Mouse (Mus musculus) liver, embryonic 11.5 days (tissue): ENCODE data around the gene Ngly1. TPM values are rescaled to one million over a fixed set of nuclear protein-coding genes. Genes with fewer than 3 reads are reported as not detected.

Experiments used
- ATAC-seq: fragments of 200-750 bp; cut with Nextera tagmentation; replicated peaks from 2 replicates; pipeline ENCODE4 v1.8.0; 2017; ENCODE audit warnings: moderate number of reproducible peaks, mild to moderate bottlenecking, moderate TSS enrichment, moderate library complexity; ENCODE audit not compliant: low FRiP score
- DNase-seq: peaks from one replicate; pipeline ENCODE4 v3.0.0-alpha.2; 2017; ENCODE audit warnings: low spot score
- H3K27ac ChIP-seq: fragments of 300-500 bp; sonication (generic); 2 replicates; pipeline ENCODE4 v1.5.1; 2014; ENCODE audit warnings: mild to moderate bottlenecking, low read depth, low read length, control low read depth
- H3K27me3 ChIP-seq: fragments of 300-500 bp; sonication (generic); replicated peaks from 2 replicates; pipeline ENCODE4 v1.6.1; 2014; ENCODE audit warnings: low read length, mixed read lengths; ENCODE audit not compliant: control insufficient read depth, insufficient read depth
- H3K36me3 ChIP-seq: fragments of 300-500 bp; sonication (generic); 2 replicates; pipeline ENCODE4 v1.6.1; 2014; ENCODE audit warnings: mild to moderate bottlenecking, low read length, moderate library complexity, mixed read lengths; ENCODE audit not compliant: control insufficient read depth, insufficient read depth
- H3K4me1 ChIP-seq: fragments of 300-500 bp; sonication (generic); replicated peaks from 2 replicates; pipeline ENCODE4 v1.6.1; 2014; ENCODE audit warnings: low read length, mixed read lengths; ENCODE audit not compliant: control insufficient read depth, insufficient read depth
- H3K4me2 ChIP-seq: fragments of 300-500 bp; sonication (generic); 2 replicates; pipeline ENCODE4 v1.6.1; 2014; ENCODE audit warnings: mild to moderate bottlenecking, control low read depth, moderate library complexity
- H3K4me3 ChIP-seq: fragments of 300-500 bp; sonication (generic); 2 replicates; pipeline ENCODE4 v1.5.1; 2014; ENCODE audit warnings: low read depth, low read length, control low read depth
- H3K9ac ChIP-seq: fragments of 300-500 bp; sonication (generic); 2 replicates; pipeline ENCODE4 v1.6.1; 2014; ENCODE audit warnings: low read depth, low read length, control low read depth
- H3K9me3 ChIP-seq: fragments of 300-500 bp; sonication (generic); 2 replicates; pipeline ENCODE4 v1.6.1; 2016; ENCODE audit warnings: low read length, inconsistent platforms, mixed read lengths; ENCODE audit not compliant: control insufficient read depth
- WGBS: fragments of 180-500 bp; shearing (Covaris S2); extraction: QIAGEN DNeasy Blood & Tissue Kit; methylation state at CpG from one replicate; pipeline ENCODE4 v1.1.7; 2014; 5-methylcytosine and 5-hydroxymethylcytosine counted together
- polyA plus RNA-seq: library from polyadenylated mRNA; unstranded; fragments of >200 nt; fragmentation: Nextera tagmentation; extraction: Ambion mirVana; gene quantifications from 2 replicates; pipeline ENCODE4 v1.2.1, GENCODE M21; 2014

The Ngly1 gene
- 25.7 and 29.3 TPM in 2 replicates for polyA plus RNA-seq

DNA sequence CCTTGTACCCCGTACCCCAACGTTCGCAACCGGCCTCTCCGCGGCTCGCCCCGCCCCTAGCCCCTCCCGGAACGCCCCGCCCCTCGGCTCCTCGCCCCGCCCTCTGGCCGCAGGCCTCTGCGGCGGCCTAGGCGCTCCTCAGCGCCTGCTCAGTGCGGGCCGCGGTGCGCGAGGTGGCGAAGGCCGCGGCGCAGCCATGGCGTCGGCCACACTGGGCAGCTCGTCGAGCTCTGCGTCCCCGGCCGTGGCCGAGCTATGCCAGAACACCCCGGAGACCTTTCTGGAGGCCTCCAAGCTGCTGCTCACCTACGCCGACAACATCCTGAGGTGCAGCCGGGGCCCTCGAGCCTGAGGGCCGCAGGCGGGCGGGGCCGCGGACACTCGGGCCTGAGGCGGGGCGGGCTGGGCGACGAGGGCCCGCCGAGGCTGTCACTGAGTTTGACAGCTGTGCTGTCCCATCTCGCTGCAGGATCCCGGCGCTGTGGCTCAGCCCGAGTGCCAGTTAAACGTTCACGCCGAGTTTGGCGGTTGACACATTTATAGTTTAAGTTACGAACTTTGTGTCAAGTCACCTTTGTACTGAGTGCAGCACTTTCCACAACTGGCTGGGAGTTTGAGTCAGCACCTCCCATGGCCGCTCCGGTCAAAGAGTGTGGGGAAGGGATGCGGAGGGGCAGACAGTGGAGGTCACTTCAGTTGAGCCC is at the start of gene Ngly1, which contains the start of gene Oxsm:
TSS of gene Ngly1 (plus strand) at position 110 of the 704 bp plus-strand sequence.
TSS of gene Oxsm (minus strand) at position 638 of the 704 bp plus-strand sequence.
- peaks cover 24% of the 10 kb centered on the region for H3K4me1 ChIP-seq
- ATAC-seq: peak; percentile 96
- peak within 1 kb of the TSS; percentile 88 for H3K27ac ChIP-seq
- no peaks in the 10 kb centered on the region for H3K9me3 ChIP-seq
- under 1% methylated on average over 65 of the region's 65 CpGs for WGBS
- H3K4me2 ChIP-seq: peak within 1 kb of the TSS; percentile 92
- H3K4me3 ChIP-seq: peak within 1 kb of the TSS; percentile 75
- peak; percentile 87 for DNase-seq
- H3K36me3 ChIP-seq: no peaks in the 10 kb centered on the region
- no peaks in the 10 kb centered on the region for H3K27me3 ChIP-seq
- H3K9ac ChIP-seq: peak within 1 kb of the TSS; percentile 94

DNA sequence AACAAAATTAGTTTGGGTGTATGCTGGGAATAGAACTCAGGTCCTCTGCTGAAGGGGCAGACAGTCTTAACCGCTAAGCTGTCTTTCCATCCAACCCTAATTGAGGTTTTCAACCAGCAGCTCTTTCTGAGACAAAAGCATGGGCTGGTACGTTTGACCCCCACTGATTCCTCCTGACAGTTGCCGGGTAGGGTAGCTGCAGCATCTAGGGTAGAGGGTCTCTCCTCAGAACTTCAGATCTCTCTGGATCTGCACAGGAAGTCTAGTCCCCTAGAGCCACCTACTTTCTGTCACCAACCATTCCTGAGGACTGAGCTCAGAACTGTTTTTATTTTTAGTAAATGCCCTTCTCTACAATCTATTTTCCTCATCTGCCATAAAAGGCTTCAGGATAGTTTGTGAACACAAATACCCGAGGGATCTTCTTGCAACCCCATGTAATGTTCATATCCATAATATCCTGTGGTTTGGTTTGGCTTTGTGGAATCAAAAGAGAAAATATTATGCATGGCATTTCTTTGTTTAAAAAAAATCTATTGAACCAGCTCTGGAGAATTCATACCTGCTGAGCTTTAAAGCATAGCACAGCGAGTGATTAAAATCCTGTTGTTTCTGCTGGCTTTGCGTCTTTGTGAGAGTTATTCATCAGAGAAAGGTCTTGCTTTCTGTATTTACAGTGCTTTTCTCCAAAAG is 48.7 kb upstream of the Ngly1 start:
- H3K4me3 ChIP-seq: no peak overlapping the region
- 59% methylated on average over 6 of the region's 6 CpGs for WGBS
- no peak for DNase-seq
- no peaks in the 10 kb centered on the region for H3K36me3 ChIP-seq
- no peak overlapping the region for H3K9ac ChIP-seq
- H3K9me3 ChIP-seq: no peaks in the 10 kb centered on the region
- no peak for ATAC-seq
- no peak overlapping the region for H3K4me2 ChIP-seq
- no peak overlapping the region for H3K27ac ChIP-seq
- H3K4me1 ChIP-seq: no peaks in the 10 kb centered on the region
- no peaks in the 10 kb centered on the region for H3K27me3 ChIP-seq

DNA sequence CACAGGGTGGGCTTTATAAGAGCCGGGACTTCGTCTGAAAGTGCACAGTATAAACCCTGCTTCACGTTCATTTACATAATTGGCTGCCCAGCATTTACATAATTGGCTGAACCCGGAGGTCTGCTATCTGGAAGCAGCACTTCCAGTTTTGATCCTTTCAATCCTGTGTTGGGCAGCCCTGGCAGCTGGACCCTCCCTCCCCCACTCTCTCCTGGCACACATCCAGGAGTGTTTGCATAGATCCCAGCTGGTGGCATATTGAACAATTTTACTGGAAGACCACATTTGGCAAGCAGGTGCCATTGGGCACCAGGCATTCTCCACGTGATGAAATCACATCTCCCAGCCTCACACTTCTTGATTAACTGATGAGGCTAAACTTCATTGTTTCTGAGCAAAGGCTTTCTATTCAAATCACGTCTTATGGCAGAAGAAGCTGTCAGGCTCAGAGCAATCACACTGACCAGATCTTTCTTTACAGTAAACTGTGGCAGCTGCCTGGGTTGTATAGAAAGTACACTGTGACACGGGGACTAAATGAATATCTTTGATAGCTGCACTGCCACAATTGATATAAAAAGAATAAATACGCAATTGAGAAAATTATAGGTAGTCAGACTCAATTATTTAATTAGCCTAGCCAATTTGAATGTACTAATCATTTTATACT is 48.0 kb upstream of the Ngly1 start:
- H3K4me2 ChIP-seq: no peak overlapping the region
- H3K9me3 ChIP-seq: no peaks in the 10 kb centered on the region
- no peaks in the 10 kb centered on the region for H3K4me1 ChIP-seq
- H3K27ac ChIP-seq: no peak overlapping the region
- no peaks in the 10 kb centered on the region for H3K36me3 ChIP-seq
- no peak for ATAC-seq
- WGBS: 56% methylated on average over 8 of the region's 8 CpGs
- no peak for DNase-seq
- H3K27me3 ChIP-seq: no peaks in the 10 kb centered on the region
- H3K4me3 ChIP-seq: no peak overlapping the region
- no peak overlapping the region for H3K9ac ChIP-seq

DNA sequence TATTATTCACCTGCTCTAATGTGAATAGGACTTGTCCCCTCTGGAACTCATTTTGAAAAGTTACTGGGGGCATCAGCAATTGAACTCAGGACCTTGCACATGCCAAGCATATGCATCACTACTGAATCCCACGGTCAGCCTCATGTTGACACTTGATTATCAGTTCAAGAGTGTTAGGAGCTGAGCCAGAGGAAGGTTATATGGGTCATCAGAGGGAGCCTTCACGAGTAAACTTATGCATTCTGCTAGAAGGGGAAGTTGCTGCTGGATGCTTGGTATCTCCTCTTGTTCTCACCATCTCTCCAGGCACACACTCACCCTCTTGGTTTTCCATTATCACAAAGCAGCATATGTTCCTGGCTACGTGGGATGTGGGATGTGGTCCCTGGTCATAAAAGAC is 47.4 kb upstream of the Ngly1 start:
- WGBS: 23% methylated on average over 3 of the region's 3 CpGs
- ATAC-seq: no peak
- no peak overlapping the region for H3K9ac ChIP-seq
- no peak for DNase-seq
- H3K27ac ChIP-seq: no peak overlapping the region
- no peaks in the 10 kb centered on the region for H3K36me3 ChIP-seq
- H3K27me3 ChIP-seq: no peaks in the 10 kb centered on the region
- no peak overlapping the region for H3K4me3 ChIP-seq
- no peaks in the 10 kb centered on the region for H3K4me1 ChIP-seq
- no peaks in the 10 kb centered on the region for H3K9me3 ChIP-seq
- H3K4me2 ChIP-seq: no peak overlapping the region

DNA sequence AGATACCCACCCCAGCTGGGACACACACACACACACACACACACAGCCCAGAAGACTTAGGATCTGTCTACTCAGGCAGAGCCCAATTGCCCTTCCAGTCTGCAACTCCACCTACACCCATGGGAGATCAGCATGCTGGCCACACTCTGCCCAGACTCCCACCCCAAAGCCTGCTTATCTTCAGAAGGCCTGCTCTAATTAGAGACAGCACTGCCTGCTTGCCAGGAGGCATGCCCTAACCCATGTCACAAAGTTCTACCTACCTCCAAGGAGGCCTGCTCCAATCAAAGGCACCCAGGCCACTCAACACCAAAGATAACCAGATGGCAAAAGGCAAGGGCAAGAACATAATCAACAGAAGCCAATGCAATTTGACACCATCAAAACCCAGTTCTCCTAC is 41.4 kb upstream of the Ngly1 start:
- ATAC-seq: no peak; the same call in 1 of the 2 replicates
- no peaks in the 10 kb centered on the region for H3K4me1 ChIP-seq
- H3K36me3 ChIP-seq: no peaks in the 10 kb centered on the region
- H3K4me2 ChIP-seq: no peak overlapping the region
- H3K27ac ChIP-seq: no peak overlapping the region
- H3K9me3 ChIP-seq: no peaks in the 10 kb centered on the region
- no peak overlapping the region for H3K4me3 ChIP-seq
- H3K9ac ChIP-seq: no peak overlapping the region
- DNase-seq: no peak
- no peaks in the 10 kb centered on the region for H3K27me3 ChIP-seq

DNA sequence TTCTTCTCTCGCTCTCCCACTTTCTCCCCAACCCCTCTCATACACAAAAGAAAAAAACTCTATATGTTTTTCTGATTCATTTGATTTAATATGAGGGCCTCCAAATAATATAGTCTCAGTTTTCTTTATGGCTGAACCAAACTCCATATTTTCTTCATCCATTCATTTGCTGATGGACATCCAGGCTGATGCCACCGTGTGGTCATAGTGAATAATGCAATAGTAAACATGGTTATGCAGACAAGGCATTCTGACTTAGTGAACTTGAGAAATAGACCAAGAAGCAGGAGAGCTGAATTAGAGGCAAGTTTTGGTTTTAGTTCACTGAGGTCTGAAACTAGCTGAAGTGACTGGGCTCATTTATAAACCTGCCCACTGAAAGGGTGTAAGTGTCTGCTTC is 30.1 kb upstream of the Ngly1 start:
- DNase-seq: no peak
- Histone ChIP-seq H3K27ac (no peak overlapping the region), H3K36me3 (no peaks in the 10 kb centered on the region), H3K4me2 (no peak overlapping the region), H3K4me1 (no peaks in the 10 kb centered on the region), H3K9ac (no peak overlapping the region), H3K4me3 (no peak overlapping the region), H3K9me3 (no peaks in the 10 kb centered on the region), H3K27me3 (no peaks in the 10 kb centered on the region)
- ATAC-seq: no peak
- WGBS: 55% methylated on average over 2 of the region's 2 CpGs

DNA sequence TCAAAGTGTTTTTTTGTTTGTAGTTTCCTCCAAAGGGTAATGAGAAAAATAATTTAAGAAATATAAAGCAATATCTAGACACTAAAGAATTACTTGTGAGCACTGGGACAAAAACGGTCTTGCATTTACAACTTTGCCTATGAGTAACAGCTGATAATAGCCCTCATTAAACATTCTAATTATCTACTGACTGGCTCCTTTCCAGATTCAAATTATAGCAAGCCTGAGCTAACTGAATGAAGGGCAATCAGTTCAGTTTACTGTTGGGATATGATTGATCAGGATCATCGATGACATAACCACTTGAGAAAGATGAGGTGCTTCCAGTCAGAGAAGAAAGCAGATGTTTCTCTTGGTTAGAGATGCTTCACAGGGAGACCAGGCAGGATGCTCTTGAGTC is 19.7 kb upstream of the Ngly1 start:
- Histone ChIP-seq H3K27me3 (no peaks in the 10 kb centered on the region), H3K36me3 (no peaks in the 10 kb centered on the region), H3K4me3 (no peak overlapping the region), H3K9ac (no peak overlapping the region), H3K9me3 (no peaks in the 10 kb centered on the region), H3K27ac (no peak overlapping the region), H3K4me2 (no peak overlapping the region), H3K4me1 (no peaks in the 10 kb centered on the region)
- no peak for DNase-seq
- no peak for ATAC-seq
- 76% methylated on average over 2 of the region's 2 CpGs for WGBS

DNA sequence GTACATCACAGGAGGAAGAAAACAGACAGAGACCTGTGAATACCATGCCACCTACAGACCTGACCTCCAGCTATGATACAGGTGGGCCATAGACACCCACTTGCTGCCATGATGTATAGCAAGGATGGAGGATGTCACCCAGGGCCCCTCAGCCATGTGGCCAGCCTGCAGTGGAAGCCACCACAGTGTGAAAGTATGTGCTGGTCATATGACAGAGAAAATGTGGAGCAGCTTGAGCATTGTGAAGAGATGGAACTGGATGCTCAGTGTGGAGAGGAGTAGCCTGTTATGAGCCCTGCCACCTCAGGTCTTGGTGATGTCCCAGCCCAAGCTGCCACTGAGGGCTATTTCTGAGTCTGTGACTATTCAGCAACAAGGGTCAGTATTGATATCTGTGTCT is 18.5 kb upstream of the Ngly1 start:
- ATAC-seq (no peak), DNase-seq (no peak)
- H3K4me1 ChIP-seq: no peaks in the 10 kb centered on the region

More for the DNA sequence above, 18.5 kb upstream of the Ngly1 start:
- no peaks in the 10 kb centered on the region for H3K9me3 ChIP-seq
- no peak overlapping the region for H3K27ac ChIP-seq
- H3K27me3 ChIP-seq: no peaks in the 10 kb centered on the region
- no peak overlapping the region for H3K4me2 ChIP-seq
- no peaks in the 10 kb centered on the region for H3K36me3 ChIP-seq
- H3K9ac ChIP-seq: no peak overlapping the region
- H3K4me3 ChIP-seq: no peak overlapping the region
